Mouse (Mus musculus) adrenal gland, postnatal 4 days (tissue): ENCODE measurements around the gene Cdk5r1. TPM values are rescaled to one million over a fixed set of nuclear protein-coding genes. Genes with fewer than 3 reads are reported as not detected.

Source experiments
- DNase-seq, 2 experiments: peaks; one replicate each; pipeline ENCODE4 v3.0.0; 2021 to 2022; ENCODE audit warnings: low spot score in 2 of 2, mixed read lengths in 2 of 2
- total RNA-seq, 2 experiments: library from RNA; stranded (reverse); gene quantifications; 2 replicates each; pipeline ENCODE4 v1.2.3; 2021

Gene Cdk5r1
- total RNA-seq, 2 experiments from 2014 or later = 8.0 to 9.6 TPM

DNA sequence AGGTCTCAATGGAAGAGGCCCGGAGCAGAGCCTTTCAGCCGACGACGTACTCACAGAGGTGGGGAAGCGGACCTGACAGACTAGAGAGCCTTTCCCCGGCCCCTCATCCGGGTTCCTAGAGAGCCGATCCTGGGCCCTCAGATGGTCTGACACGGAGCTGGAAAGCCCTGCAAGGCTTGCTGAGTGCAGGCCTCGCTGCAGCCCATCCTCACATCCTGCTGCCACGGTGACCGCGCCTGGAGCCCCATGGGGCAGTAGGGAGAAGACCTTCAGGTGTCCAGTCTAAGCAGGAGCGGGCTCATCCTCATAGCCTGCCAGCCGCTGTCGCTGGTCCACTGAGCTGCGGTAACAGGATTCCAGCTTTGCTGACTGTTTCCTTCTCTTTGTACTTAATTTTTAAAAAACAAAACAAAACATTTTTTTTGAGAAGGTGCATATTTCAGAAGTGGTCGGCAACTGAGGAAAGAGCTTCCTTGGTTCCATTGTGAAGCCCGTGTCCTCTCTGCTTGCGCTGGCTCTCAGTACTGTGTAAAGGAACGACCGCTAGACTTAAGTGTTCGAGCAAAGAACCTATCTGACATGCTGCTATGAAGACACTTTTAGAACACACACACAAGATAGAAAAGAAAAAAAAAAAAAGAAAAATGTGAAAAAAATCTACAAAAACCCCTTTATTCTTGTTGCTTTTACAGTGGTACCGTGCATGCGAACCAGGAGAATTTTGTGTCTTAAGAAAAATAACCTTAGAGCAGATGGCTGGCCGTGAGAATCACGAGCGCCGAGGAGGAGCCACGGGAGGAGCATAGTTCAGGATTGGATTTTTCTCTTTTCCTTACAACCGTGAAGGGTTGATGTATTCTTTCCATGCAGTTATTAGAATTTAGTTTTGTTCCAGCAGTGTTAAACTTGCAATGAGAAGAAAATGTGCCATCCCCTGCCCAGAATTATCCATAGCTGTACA is 3.4 kb downstream of the Cdk5r1 start:
- DNase-seq = no peak

DNA sequence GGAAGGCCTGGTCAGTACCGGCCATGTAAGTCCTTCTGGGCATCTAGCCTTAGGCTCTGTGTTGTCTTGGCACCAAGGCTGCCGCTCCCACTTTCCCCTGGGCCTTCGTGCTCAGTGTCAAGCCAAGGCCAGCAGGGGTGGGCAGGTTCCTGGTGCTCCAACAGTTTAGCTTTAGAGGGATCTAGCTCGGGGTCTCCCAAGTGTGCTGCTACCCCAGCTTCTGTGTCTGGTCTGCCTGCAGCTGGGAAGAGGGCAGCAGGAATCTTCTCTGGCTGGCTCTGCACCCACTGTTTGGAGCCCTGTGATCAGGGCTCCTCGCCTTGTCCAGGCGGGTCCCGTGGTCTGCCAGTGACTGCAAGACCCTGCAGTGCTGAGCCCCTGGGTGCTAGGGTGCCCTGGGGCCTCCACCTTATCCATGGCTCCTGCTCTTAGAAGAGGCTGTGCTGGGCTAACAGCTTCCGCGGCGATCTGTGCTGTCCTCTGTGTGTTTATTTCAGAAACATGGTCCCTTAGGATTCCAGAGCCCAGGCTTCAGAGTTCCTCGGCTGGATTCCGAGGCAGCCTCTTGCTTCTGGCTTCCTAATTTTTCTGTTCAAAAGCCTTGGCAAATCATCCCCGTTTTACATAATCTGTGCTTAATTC is 4.7 kb downstream of the Cdk5r1 start:
- no peak for DNase-seq

DNA sequence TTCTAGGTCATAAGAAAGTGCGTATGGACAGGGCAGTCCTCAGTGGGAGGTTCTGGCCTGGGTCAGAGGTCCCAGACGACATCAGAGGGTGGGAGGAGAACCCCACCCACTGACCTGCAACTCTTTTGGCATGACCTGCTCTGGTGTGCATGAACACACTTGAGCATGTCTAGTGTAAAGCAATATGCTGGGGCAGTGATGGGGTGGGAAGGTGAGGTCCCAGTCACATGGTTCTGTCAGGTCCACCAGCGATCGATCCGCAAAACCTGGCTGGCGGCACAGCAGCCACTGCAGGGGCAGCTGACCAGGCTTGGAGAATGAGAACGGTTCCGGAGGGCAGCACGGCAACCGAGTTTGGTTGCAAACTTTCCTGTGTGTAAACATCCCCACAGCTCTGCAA is 5.5 kb downstream of the Cdk5r1 start:
- DNase-seq = no peak

DNA sequence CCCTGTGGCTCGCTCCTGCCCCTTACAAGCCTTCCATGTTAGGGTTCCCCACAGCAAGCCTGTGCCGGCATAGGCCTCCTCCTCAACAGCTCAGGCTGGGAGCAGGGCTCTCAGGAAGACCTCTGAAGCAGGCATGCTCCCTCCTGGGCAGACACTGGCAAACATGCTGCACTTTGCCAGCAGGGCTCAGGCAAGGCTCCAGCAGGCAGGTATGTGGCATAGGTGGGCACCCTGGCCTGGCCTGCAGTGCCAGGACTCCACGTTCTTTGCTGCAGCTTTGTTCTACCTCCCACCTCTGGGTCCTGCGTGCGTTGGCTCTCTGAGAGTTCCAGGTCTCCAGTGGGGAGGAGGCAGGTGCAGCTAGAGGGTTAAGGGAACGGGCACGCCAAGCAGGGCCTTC is 6.1 kb downstream of the Cdk5r1 start:
- DNase-seq = no peak

DNA sequence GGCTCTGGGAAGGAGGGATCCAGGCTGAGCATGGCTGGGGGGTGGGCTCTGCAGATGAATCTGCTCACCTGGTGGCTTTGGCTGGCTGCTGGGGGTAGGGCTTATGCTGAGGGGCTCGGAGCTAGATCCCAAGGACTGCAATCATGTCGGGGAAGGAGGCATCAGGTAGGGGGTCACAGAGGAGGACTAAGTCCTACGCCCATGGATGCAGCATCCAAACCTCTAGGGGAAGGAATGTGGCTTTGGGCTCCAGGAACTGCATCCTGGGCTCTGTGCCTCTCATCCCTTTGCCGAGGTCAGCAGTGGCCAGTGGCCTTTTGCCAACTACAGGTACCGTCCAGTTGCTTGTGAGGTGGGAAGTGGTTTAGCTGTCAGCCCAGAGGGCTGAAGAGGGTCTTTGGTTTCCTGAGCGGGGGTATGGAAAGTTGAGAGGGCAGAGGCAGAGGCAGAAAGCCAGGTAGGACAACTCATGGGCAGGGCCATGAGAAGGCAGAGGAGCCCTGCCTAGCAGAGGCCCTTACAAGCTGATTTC is 6.8 kb downstream of the Cdk5r1 start:
- DNase-seq = no peak

DNA sequence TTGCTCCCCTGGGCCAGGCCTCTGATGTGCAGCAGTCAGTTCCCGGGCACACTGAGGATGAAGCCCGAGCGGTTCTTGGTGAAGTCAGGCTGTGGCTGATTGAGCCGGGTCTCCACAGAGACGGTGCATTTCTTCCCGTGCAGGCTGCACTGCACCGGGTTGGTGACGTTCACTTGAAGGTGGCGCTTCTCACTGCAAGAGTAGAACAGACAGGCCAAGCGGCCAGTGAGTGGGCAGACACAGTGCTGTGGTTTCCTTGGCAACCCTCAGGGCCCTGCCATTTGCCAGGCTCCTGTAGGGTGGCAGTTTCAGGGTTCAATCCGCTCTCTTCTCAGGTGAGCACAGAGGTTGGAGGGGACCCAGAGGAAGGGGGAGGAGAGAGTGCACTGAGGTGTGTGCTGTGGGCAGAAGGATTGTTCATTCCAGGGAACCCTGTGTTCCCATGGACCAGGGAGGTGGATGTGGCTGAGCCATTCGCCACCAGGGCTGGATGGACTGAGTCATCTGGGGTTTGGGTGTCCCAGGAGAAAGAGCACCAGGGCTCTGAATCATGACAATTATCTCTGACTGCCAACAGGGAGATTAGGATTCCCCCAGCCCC is 7.5 kb downstream of the Cdk5r1 start:
- no peak for DNase-seq

DNA sequence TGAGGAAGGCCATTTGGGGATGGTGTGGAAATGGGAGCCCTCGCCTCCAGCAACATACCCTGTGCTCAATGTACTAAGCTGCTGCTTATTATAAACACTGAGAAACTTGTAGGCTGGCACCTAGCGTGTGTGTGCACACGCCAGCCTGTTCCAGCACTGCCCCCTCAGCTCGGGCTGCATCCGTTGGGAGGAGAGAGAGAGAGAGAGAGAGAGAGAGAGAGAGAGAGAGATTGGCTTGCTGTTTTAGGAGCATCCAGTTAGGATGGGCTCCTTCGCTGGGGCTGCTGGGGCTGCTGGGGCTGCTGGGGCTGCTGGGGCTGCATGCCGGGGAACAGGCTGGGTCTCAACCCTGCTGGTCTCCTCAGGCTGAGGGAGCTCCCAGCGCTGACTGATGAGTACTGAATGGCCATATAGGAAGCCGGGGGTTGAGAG is 8.3 kb downstream of the Cdk5r1 start:
- no peak for DNase-seq

DNA sequence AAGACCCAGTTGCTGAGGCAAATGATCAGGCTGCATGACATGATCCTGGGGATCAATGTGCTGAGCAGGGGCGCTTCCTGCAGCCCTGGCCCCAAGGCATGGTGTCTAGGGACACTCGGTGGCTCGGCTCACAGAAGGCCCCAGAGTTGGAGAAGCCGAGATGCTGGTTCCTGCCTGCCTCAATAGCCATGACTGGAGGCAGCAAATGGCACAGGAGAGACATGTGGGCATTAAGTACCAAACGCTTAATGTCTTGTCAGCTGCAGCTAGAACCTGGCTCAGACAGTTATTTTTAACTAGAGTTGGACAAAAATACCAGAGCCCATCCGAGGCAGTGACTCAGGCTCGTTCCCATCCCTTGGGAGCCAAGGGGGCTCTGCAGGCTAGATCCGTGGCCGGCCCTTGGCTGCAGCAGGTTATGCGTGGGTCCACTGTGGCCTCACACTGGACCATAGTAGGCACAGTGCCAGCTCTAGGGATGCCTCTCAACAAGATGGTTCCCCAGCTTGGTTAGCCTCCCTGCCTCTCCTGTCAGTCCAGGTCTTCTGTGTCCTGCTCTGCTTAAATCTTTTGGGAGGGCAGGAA is 8.9 kb downstream of the Cdk5r1 start:
- DNase-seq = no peak

DNA sequence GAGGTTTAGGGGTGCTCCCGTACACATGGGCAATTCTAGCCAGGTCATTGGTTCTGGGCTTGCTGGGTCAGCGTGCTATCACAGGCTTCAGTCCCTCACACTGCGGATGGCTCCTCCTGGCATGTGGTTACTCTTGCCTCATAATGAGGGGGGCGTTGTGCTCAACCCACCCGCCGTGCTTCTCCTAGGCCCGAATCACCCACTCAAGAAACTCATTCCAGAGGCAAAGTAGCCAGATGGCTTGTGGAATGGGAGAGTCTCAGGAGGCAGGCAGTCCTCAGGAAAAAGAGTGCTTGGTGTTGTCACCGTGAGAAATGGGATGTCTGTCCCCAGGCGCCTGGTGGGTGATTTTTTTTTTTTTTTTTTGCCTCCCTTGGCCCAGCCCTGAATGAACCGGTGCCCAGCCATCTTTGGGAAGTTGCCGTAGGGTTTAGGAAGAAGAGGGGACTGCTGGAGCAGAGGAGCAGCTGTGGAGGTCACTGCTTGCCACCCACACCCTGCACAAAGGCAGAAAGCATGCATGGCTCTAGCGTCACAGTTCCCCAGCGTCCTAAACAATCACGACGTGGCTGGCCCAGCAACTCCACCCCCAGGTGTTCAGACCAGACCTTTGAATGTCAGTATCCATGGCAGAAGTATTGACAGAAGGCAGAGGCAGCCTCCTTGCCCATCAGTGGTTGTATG is 11.2 kb downstream of the Cdk5r1 start:
- no peak for DNase-seq

DNA sequence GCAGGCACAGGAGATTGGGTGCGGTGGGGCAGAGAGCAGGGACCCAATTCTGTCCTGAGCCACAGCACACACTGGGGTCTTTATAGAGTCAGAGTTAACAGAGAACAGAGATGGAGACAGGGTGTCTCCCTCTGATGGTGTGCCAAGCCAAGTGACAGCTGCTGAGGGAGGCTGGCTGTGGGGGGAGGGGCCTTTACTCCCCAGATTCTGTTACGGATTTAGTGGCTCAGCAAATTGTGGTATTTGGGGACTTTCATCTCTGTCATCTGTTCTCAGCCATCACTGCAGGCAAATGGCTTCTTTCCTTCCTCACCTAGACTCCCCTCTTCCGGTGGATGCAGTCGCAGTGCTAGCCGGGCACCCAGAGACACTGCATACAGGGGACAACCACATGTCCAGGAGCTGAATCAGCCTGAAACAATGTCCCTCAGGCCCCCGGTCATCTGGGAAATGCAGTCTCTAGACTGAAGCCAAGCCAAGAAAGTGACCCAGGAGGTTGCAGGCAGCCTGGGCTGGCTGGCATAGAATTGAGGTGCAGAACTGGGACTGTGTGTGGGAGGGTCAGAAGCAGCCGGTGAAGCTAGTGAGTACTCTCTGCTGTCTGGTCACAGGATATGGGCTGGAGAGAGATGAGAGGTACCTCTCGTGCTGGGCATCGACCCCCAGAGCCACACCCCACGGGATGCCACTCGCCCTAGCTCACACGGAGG is 12.5 kb downstream of the Cdk5r1 start:
- DNase-seq = no peak

DNA sequence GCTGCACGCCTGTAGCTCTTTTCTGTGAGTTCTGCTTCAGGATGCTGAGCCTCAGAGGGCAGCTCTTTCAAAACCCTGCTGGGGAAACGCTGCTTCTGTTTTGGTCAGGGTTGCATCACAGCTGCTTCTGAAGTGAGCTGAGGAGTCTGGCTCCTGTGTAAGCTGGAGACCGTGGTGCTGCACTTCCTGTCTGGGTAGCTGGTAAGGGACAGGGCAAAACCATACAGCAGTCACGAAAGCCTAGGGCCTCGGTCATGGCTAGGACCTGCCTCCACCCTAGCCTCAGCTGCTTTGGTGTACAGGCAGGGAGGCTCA is 13.0 kb downstream of the Cdk5r1 start:
- no peak for DNase-seq

DNA sequence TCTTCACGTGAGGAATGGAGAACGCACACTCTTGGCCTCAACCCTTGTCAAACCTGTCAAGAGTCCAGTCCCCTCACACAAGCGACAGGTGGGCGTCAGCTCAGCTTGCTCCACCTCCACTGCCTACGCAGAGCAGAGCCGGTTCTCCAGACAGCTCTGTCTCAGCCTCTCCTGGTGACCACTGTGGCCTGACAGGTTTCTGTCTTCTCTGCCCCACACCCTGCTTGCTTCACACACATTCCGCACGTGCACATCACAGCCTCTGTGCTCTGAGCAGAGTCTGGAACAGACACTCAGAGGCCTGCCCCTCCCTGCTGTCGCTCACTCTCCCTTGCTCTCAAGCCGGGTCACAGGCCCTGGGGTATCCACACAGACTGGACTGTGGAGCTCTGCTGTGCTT is 14.0 kb downstream of the Cdk5r1 start:
- no peak for DNase-seq

DNA sequence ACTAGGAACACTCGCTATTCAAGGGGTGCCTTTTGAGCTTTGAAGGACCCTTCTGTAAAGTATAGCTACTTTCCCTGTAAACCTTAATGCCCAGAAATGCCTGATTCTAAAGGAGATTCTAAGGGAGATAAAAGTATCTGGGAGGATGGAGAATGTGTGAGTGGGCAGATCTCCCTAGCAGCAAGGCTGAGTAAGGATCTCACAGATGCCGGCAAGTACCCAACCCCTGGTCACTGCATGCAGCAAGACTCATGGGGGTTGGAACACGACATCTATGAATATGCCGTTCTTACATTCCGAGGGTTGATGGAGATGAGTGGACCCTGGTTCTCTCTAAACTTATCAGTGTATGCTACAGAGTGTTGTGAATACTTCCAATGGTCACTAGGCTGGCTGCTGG is 16.4 kb downstream of the Cdk5r1 start:
- no peak for DNase-seq

DNA sequence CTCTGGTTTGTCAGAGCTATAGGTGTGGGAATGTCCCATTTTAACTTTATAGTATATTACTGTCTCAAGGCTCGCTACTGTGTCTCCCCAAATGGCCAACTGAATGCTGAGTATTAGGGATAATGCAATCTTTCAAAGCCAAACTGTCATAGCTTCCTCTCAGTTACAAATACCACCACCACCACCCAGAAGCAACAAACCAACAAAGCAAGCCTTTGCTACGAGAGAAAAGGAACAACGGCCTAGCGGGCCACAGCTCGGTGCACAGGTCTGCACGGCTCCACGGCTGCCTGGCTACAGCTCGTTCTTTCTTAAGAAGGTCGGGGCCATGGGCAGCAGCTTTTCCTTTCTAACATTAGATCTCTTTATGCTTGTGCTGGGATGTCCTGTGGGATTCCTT is 18.0 kb downstream of the Cdk5r1 start:
- no peak for DNase-seq

DNA sequence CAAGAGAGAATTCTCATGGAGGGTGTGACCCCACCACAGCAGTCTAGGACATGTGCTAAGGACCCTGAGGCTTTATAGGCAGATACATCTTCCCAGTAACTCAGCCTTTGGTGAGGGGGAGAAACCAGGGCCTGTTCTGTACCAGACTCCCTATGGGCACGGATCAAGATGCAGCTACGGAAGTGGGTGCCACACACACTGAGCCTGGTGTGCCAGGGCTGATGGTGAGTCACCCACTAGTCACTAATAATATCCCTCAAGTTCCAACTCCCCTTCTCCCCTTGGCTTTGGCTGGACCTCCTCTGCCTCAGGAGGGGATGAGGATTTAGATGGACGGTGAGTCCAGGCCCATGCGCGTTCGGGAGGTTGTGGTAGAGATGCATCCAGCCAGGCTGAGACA is 19.1 kb downstream of the Cdk5r1 start:
- no peak for DNase-seq

DNA sequence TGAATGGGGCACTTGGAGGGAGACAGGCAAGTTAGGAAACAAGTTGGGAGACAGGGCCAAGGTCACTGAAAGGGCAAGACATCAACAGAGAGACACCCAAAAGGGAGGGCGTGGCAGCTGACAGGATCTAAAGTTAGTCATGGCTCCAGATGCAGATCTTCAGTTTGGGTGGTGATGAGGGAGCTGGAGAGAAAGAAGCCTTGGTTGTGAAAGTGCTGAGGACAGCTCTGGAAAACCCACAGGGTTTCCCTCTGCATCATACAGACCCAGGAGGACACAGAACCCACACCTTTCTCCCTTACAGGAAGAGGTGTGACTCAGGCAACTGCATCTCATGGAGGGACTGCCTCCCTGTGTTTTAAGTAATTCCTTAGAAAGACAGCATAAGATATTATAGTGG is 19.8 kb downstream of the Cdk5r1 start:
- DNase-seq = no peak

DNA sequence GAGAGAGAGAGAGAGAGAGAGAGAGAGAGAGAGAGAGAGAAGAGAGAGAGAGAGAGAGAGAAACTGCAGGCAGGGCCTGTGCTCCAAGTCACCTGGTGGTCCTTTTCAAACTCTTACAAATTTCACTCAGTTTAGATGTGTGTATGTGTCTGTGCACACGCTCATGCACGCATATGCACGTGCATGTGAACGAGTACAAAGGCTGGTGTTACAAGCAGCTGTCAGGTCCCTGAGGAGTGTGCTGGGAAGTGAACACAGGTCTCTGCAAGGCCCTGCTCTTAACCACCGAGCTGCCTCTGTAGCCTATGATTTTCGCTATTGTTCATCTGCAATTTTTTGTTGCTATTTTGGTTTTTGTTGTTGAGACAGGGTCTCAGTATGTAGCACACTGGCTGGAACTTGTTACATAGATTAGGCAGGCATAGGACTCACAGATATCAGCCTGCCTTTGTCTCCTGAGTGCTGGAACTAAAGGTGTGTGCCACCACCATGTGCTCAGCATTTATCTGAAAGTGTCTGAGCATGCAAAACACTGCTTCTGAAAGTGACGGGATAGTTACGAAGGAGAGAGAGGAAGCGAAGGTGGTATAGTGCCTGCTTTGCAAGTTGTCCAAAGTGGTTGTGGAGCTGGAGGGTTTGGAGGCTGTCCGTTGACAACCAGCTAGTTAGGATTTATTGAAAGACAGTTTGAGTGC is 20.5 kb downstream of the Cdk5r1 start:
- no peak for DNase-seq

DNA sequence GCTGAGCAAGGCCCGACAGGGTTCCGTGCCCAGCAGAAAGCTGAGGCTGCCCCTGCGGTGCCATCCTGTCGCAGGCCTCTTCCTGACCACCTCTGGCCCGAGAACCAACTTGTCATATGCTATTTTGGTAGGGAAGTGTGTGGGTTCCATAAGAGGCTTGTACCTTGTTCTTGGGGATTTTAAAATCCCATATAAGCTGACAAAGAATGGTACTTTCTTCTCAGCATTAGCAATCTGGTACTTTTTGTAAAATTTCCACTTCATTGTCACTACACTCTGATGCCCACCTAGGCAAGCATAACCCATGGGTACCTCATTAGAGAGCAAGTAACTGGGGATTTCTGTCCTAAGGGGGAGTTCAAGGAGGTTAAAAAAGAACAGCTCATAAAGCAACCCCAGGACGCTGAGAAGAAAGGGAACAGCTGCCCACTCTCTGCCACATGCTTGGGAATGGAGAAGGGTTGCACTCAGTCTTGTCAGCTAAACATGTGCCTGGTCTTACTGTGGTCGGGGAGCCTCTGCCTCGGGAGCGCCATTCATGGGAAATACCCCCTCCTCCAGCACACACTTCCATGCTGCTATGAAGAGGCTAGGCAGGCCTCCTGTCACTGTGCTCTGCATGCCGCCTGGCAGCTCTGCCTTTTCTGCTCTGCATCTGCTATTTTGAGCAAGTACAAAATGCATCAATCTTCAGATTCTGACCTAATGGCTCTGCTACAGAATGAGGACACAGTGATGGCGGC is 21.7 kb downstream of the Cdk5r1 start:
- no peak for DNase-seq

DNA sequence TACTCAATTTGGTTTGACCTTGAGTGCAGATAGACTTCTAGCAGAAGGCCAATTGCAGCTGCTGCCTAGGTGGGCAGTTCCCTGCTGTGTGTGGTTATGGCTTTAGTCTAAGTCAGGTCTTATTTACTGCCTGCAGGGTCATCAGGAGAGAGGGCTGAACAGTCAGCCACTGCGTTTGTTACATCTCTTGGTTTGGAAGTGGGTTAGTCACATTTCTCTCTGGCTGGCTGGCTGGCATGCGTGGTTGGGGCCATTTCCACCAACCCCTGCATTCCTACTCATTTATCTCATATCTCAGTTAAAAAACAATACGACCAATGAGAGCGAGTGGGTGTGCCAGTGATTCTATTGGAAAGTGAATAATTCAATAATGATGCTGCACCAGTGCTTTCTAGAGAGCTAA is 22.7 kb downstream of the Cdk5r1 start:
- DNase-seq = no peak
